Mouse (Mus musculus): ENCODE results near the gene Cactin. TPM values are rescaled to one million over a fixed set of nuclear protein-coding genes. Genes with fewer than 3 reads are reported as not detected.

Cactin gene
- polyA plus RNA-seq, 1 experiment from 2014 or later = 15.0 TPM

- H3K36me3 ChIP-seq (ENCODE audit: control insufficient read depth, insufficient read depth) = peaks cover 19% of the 10 kb centered on the region
- TF ChIP-seq CTCF (IDR thresholded peaks at IDR 0.05; ENCODE audit: low read depth) = no peak
- H3K4me3 ChIP-seq (ENCODE audit: low read depth, low read length) = peak overlapping the region; percentile 62
- peaks cover 7% of the 10 kb centered on the region; the same call in 1 of the 2 replicates for H3K4me1 ChIP-seq (replicated peaks; ENCODE audit: control insufficient read depth, insufficient read depth, low read length)
- ATAC-seq = peak; percentile 10; the same call in 1 of the 2 replicates
- no peaks in the 10 kb centered on the region for H3K9me3 ChIP-seq (ENCODE audit: control insufficient read depth)
- peak overlapping the region; percentile 63; the same call in 1 of the 2 replicates for H3K9ac ChIP-seq (ENCODE audit: low read depth, low read length)
- WGBS = 7% methylated on average over 17 of the region's 17 CpGs
- H3K27ac ChIP-seq (ENCODE audit: low read depth, low read length) = peak overlapping the region; percentile 92; the same call in 1 of the 2 replicates
- no peaks in the 10 kb centered on the region for H3K27me3 ChIP-seq (replicated peaks; ENCODE audit: control insufficient read depth, insufficient read depth, low read length)
- H3K4me2 ChIP-seq (replicated peaks; ENCODE audit: low read depth) = peak overlapping the region; percentile 60
Measured at GRCm38 (mm10) chr10:81284719-81285118, 36.2 kb upstream of the Cactin start.

DNA sequence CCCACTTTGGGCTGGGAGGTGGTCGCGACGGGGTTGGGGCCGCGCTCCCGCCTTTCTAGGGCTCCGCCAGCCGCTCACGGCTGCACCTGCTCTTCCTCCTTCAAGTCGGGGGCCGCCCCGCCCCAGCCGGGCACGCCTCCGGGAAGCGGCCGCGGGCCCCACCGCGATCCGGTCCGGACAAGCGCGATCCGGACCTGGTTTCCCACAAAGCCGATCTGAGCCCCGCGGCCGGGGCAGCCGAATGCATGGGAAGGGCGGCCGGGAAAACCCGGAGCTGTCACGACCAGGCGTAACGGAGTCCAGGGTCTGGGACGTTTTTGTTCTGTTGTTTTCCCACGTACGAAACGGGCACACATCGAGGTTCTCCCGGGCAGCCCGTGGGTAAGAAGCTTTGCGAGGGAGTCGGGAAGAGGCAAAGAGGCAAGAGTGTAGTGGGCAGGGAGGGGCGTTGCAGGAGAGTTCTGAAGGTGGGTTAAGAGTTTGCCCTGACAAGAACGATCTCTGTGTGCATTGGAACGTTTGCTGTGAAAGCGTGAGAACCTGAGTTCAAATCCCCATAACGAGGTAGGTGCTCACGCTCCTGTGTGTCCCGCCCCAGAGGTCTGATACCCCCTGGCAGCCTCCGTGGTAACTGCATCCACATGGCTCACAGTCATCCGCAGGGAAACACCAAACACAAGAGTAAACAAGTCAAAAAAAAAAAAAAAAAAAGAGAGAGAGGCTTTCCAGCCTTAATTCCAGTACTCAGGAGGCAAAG lies 35.0 kb upstream of the Cactin start:
- TF ChIP-seq CTCF (IDR thresholded peaks at IDR 0.05; ENCODE audit: low read depth) = 0 out of 2 replicates have a peak, but pooled peaks have one; percentile 19
- H3K4me1 ChIP-seq (replicated peaks; ENCODE audit: control insufficient read depth, insufficient read depth, low read length) = peaks cover 7% of the 10 kb centered on the region; the same call in 1 of the 2 replicates
- H3K4me2 ChIP-seq (replicated peaks; ENCODE audit: low read depth) = peak overlapping the region; percentile 60
- WGBS = under 1% methylated on average over 54 of the region's 54 CpGs
- no peaks in the 10 kb centered on the region for H3K27me3 ChIP-seq (replicated peaks; ENCODE audit: control insufficient read depth, insufficient read depth, low read length)
- ATAC-seq = peak; percentile 68
- peak overlapping the region; percentile 92 for H3K27ac ChIP-seq (ENCODE audit: low read depth, low read length)
- no peaks in the 10 kb centered on the region for H3K9me3 ChIP-seq (ENCODE audit: control insufficient read depth)
- H3K9ac ChIP-seq (ENCODE audit: low read depth, low read length) = peak overlapping the region; percentile 63
- H3K36me3 ChIP-seq (ENCODE audit: control insufficient read depth, insufficient read depth) = peaks cover 7% of the 10 kb centered on the region; the same call in 1 of the 2 replicates
- peak overlapping the region; percentile 62 for H3K4me3 ChIP-seq (ENCODE audit: low read depth, low read length)

- no peak for TF ChIP-seq CTCF (IDR thresholded peaks at IDR 0.05; ENCODE audit: low read depth)
- Histone ChIP-seq H3K4me1 (replicated peaks; ENCODE audit: control insufficient read depth, insufficient read depth, low read length) (peaks cover 7% of the 10 kb centered on the region; the same call in 1 of the 2 replicates), H3K4me3 (ENCODE audit: low read depth, low read length) (peak overlapping the region; percentile 62; the same call in 1 of the 2 replicates), H3K27me3 (replicated peaks; ENCODE audit: control insufficient read depth, insufficient read depth, low read length) (no peaks in the 10 kb centered on the region), H3K36me3 (ENCODE audit: control insufficient read depth, insufficient read depth) (peaks cover under 1% of the 10 kb centered on the region; the same call in 1 of the 2 replicates), H3K4me2 (replicated peaks; ENCODE audit: low read depth) (peak overlapping the region; percentile 60), H3K9ac (ENCODE audit: low read depth, low read length) (0 out of 2 replicates have a peak overlapping the region, but pooled peaks have one; percentile 63), H3K9me3 (ENCODE audit: control insufficient read depth) (no peaks in the 10 kb centered on the region), H3K27ac (ENCODE audit: low read depth, low read length) (peak overlapping the region; percentile 92)
- 19% methylated on average over 6 of the region's 6 CpGs for WGBS
- ATAC-seq = peak; percentile 32
Measured at GRCm38 (mm10) chr10:81286586-81286985, 34.3 kb upstream of the Cactin start.

GRCm38 (mm10) chr10:81287513-81288157 lies 33.3 kb upstream of the Cactin start:
- H3K9ac ChIP-seq (ENCODE audit: low read depth, low read length) = no peak overlapping the region
- peaks cover 7% of the 10 kb centered on the region; the same call in 1 of the 2 replicates for H3K4me1 ChIP-seq (replicated peaks; ENCODE audit: control insufficient read depth, insufficient read depth, low read length)
- no peaks in the 10 kb centered on the region for H3K27me3 ChIP-seq (replicated peaks; ENCODE audit: control insufficient read depth, insufficient read depth, low read length)
- H3K9me3 ChIP-seq (ENCODE audit: control insufficient read depth) = no peaks in the 10 kb centered on the region
- H3K4me2 ChIP-seq (replicated peaks; ENCODE audit: low read depth) = peak overlapping the region; percentile 60
- TF ChIP-seq CTCF (IDR thresholded peaks at IDR 0.05; ENCODE audit: low read depth) = peak; percentile 96
- H3K36me3 ChIP-seq (ENCODE audit: control insufficient read depth, insufficient read depth) = no peaks in the 10 kb centered on the region; the same call in 1 of the 2 replicates
- WGBS = 56% methylated on average over 8 of the region's 8 CpGs
- no peak overlapping the region for H3K4me3 ChIP-seq (ENCODE audit: low read depth, low read length)
- ATAC-seq = no peak
- peak overlapping the region; percentile 92 for H3K27ac ChIP-seq (ENCODE audit: low read depth, low read length)

- Histone ChIP-seq H3K4me3 (ENCODE audit: low read depth, low read length) (no peak overlapping the region), H3K27me3 (replicated peaks; ENCODE audit: control insufficient read depth, insufficient read depth, low read length) (no peaks in the 10 kb centered on the region), H3K4me1 (replicated peaks; ENCODE audit: control insufficient read depth, insufficient read depth, low read length) (peaks cover 8% of the 10 kb centered on the region), H3K27ac (ENCODE audit: low read depth, low read length) (peak overlapping the region; percentile 23), H3K9me3 (ENCODE audit: control insufficient read depth) (no peaks in the 10 kb centered on the region), H3K4me2 (replicated peaks; ENCODE audit: low read depth) (peak overlapping the region; percentile 60), H3K36me3 (ENCODE audit: control insufficient read depth, insufficient read depth) (no peaks in the 10 kb centered on the region), H3K9ac (ENCODE audit: low read depth, low read length) (no peak overlapping the region)
- TF ChIP-seq CTCF (IDR thresholded peaks at IDR 0.05; ENCODE audit: low read depth) = peak; percentile 75
- WGBS = 40% methylated on average over 6 of the region's 6 CpGs
- ATAC-seq = no peak
Measured at GRCm38 (mm10) chr10:81288601-81289000, 32.3 kb upstream of the Cactin start.

GRCm38 (mm10) chr10:81289278-81289677 lies 31.6 kb upstream of the Cactin start:
- peak overlapping the region; percentile 60 for H3K4me2 ChIP-seq (replicated peaks; ENCODE audit: low read depth)
- H3K27ac ChIP-seq (ENCODE audit: low read depth, low read length) = peak overlapping the region; percentile 92
- peak overlapping the region; percentile 52 for H3K4me3 ChIP-seq (ENCODE audit: low read depth, low read length)
- H3K36me3 ChIP-seq (ENCODE audit: control insufficient read depth, insufficient read depth) = no peaks in the 10 kb centered on the region
- peak; percentile 97 for TF ChIP-seq CTCF (IDR thresholded peaks at IDR 0.05; ENCODE audit: low read depth)
- ATAC-seq = peak; percentile 1; the same call in 1 of the 2 replicates
- 2% methylated on average over 7 of the region's 7 CpGs for WGBS
- H3K4me1 ChIP-seq (replicated peaks; ENCODE audit: control insufficient read depth, insufficient read depth, low read length) = peaks cover 14% of the 10 kb centered on the region
- no peaks in the 10 kb centered on the region for H3K9me3 ChIP-seq (ENCODE audit: control insufficient read depth)
- H3K27me3 ChIP-seq (replicated peaks; ENCODE audit: control insufficient read depth, insufficient read depth, low read length) = no peaks in the 10 kb centered on the region
- peak overlapping the region; percentile 52; the same call in 1 of the 2 replicates for H3K9ac ChIP-seq (ENCODE audit: low read depth, low read length)
